23 mouse cellular contexts compared by ENCODE assay signal in the genomic region with DNA sequence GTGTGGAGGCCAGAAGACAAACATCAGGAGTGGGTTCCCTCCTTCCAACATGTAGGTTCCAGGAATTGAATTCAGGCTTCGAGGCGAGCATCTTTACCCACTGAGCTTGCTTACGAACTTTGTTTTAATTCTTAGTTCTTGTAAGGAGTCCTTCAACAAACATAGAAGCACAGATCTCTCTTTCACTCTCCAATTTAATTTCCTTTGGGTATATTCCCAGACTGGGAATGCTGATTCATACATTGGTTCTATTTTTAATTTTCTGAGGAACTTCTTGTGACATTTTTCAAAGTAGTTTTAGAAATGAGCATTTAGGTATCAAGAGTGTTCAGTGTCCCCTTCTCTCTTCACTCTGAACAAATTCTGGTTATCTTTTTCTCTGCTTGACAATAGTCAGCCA.
"Had no signal": no experiment of that assay in that cellular context is flagged by ENCODE, and none has a peak within 500 bp of the region (broad histone marks: within the 10 kb centered on the region; RNA-seq: fewer than 3 reads in every experiment).

No protein-coding gene starts in this region.

- ATAC-seq: hindbrain, postnatal 0 days; intestine, embryonic 16.5 days had no signal

- H3K4me3 ChIP-seq: heart, adult 2 months; heart, embryonic 10.5 days; heart, embryonic 12.5 days; hindbrain, embryonic 13.5 days; hindbrain, embryonic 15.5 days; layer of hippocampus, adult 2 months; limb, embryonic 10.5 days; limb, embryonic 12.5 days had no signal

- H3K4me2 ChIP-seq: heart, embryonic 12.5 days; hindbrain, embryonic 13.5 days; hindbrain, embryonic 15.5 days; limb, embryonic 12.5 days; liver, embryonic 11.5 days had no signal

- H3K27ac ChIP-seq: heart, adult 2 months; heart, embryonic 10.5 days; hindbrain, embryonic 13.5 days; hindbrain, embryonic 15.5 days; hindbrain, postnatal 0 days; layer of hippocampus, adult 2 months; limb, embryonic 10.5 days; limb, embryonic 12.5 days; liver, embryonic 14.5 days had no signal

- H3K36me3 ChIP-seq: heart, embryonic 10.5 days; heart, embryonic 12.5 days; hindbrain, embryonic 13.5 days; hindbrain, embryonic 15.5 days; limb, embryonic 10.5 days; limb, embryonic 12.5 days had no signal

- H3K4me1 ChIP-seq: heart, embryonic 10.5 days; heart, embryonic 12.5 days; limb, embryonic 10.5 days; limb, embryonic 12.5 days had no signal

- H3K27me3 ChIP-seq: heart, embryonic 12.5 days; hindbrain, embryonic 13.5 days; hindbrain, embryonic 15.5 days; limb, embryonic 12.5 days had no signal

- DNase-seq: gastrocnemius, postnatal 14 days; gastrocnemius, postnatal 36 days; heart, adult 11 months; heart, adult 2 months; heart, postnatal 10 days; kidney, adult 11 months; kidney, adult 2 months; kidney, adult 9 months; kidney, postnatal 10 days; kidney, postnatal 25 days; kidney, postnatal 4 days; liver had no signal

- H3K9me3 ChIP-seq: heart, embryonic 10.5 days; heart, embryonic 12.5 days; hindbrain, embryonic 13.5 days; hindbrain, embryonic 15.5 days; limb, embryonic 10.5 days; limb, embryonic 12.5 days had no signal

- H3K9ac ChIP-seq: heart, embryonic 12.5 days; hindbrain, embryonic 13.5 days; hindbrain, embryonic 15.5 days; limb, embryonic 12.5 days; liver, embryonic 14.5 days had no signal
